Mouse (Mus musculus) heart, embryonic 11.5 days (tissue): ENCODE results near the gene AW011738. TPM values are rescaled to one million over a fixed set of nuclear protein-coding genes. Genes with fewer than 3 reads are reported as not detected.

Experiments
- ATAC-seq: fragments of 200-750 bp; cut with Nextera tagmentation; replicated peaks from 2 replicates; pipeline ENCODE4 v1.8.0; 2017; ENCODE audit warnings: moderate library complexity; ENCODE audit not compliant: insufficient number of reproducible peaks, low FRiP score, low TSS enrichment
- H3K27ac ChIP-seq: fragments of 300-500 bp; sonication (generic); 2 replicates; pipeline ENCODE4 v1.5.1; 2014; ENCODE audit warnings: mild to moderate bottlenecking, low read depth, low read length
- H3K27me3 ChIP-seq: fragments of 300-500 bp; sonication (generic); 2 replicates; pipeline ENCODE4 v1.6.1; 2014; ENCODE audit warnings: mild to moderate bottlenecking, low read length, mixed read lengths; ENCODE audit not compliant: control insufficient read depth, insufficient read depth
- H3K36me3 ChIP-seq: fragments of 300-500 bp; sonication (generic); 2 replicates; pipeline ENCODE4 v1.6.1; 2014; ENCODE audit warnings: mild to moderate bottlenecking, low read length, moderate library complexity, mixed read lengths; ENCODE audit not compliant: control insufficient read depth, insufficient read depth
- H3K4me1 ChIP-seq: fragments of 300-500 bp; sonication (generic); 2 replicates; pipeline ENCODE4 v1.6.1; 2014; ENCODE audit warnings: low read length; ENCODE audit not compliant: control insufficient read depth, insufficient read depth
- H3K4me2 ChIP-seq: fragments of 300-500 bp; sonication (generic); 2 replicates; pipeline ENCODE4 v1.6.1; 2014; ENCODE audit warnings: mild to moderate bottlenecking, moderate library complexity
- H3K4me3 ChIP-seq: fragments of 300-500 bp; sonication (generic); 2 replicates; pipeline ENCODE4 v1.5.1; 2014; ENCODE audit warnings: low read depth, low read length
- H3K9ac ChIP-seq: fragments of 300-500 bp; sonication (generic); 2 replicates; pipeline ENCODE4 v1.6.1; 2014; ENCODE audit warnings: mild to moderate bottlenecking, low read depth, low read length, moderate library complexity
- H3K9me3 ChIP-seq: fragments of 300-500 bp; sonication (generic); replicated peaks from 2 replicates; pipeline ENCODE4 v1.6.1; 2016; ENCODE audit warnings: low read length; ENCODE audit not compliant: control insufficient read depth
- WGBS: fragments of 180-500 bp; shearing (Covaris S2); extraction: QIAGEN DNeasy Blood & Tissue Kit; methylation state at CpG from one replicate; pipeline ENCODE4 v1.1.7; 2014; ENCODE audit not compliant: insufficient replicate concordance; 5-methylcytosine and 5-hydroxymethylcytosine counted together
- polyA plus RNA-seq: library from polyadenylated mRNA; unstranded; fragments of >200 nt; fragmentation: Nextera tagmentation; extraction: Ambion mirVana; gene quantifications from 2 replicates; pipeline ENCODE4 v1.2.1, GENCODE M21; 2014

The AW011738 gene
- polyA plus RNA-seq, 1 experiment from 2014 or later = 0.70 TPM

GRCm38 (mm10) chr4:156195927-156196870, 6.9 kb upstream of the AW011738 start:
- Histone ChIP-seq H3K4me2 (peak overlapping the region; percentile 95), H3K36me3 (no peaks in the 10 kb centered on the region), H3K4me1 (peaks cover 40% of the 10 kb centered on the region), H3K4me3 (peak overlapping the region; percentile 93), H3K9ac (peak overlapping the region; percentile 89), H3K27me3 (no peaks in the 10 kb centered on the region), H3K9me3 (no peaks in the 10 kb centered on the region), H3K27ac (peak overlapping the region; percentile 97)
- ATAC-seq = no peak
- WGBS = 2% methylated on average over 35 of the region's 35 CpGs

- H3K27ac ChIP-seq = peak within 1 kb of the TSS; percentile 97
- H3K9me3 ChIP-seq = no peaks in the 10 kb centered on the region
- peak within 1 kb of the TSS; percentile 89 for H3K9ac ChIP-seq
- peak within 1 kb of the TSS; percentile 93 for H3K4me3 ChIP-seq
- H3K4me1 ChIP-seq = peaks cover 42% of the 10 kb centered on the region
- peak within 1 kb of the TSS; percentile 95 for H3K4me2 ChIP-seq
- no peaks in the 10 kb centered on the region for H3K27me3 ChIP-seq
- under 1% methylated on average over 37 of the region's 88 CpGs for WGBS
- H3K36me3 ChIP-seq = no peaks in the 10 kb centered on the region
- peak; percentile 85 for ATAC-seq
Measured at GRCm38 (mm10) chr4:156197131-156197828, 5.8 kb upstream of the AW011738 start, which contains the start of gene Agrn. TSS of gene Agrn (minus strand) at chr4:156197488.

GRCm38 (mm10) chr4:156197829-156198205, 5.3 kb upstream of the AW011738 start:
- ATAC-seq = peak; percentile 89
- Histone ChIP-seq H3K9ac (peak overlapping the region; percentile 70), H3K36me3 (no peaks in the 10 kb centered on the region), H3K9me3 (no peaks in the 10 kb centered on the region), H3K27me3 (no peaks in the 10 kb centered on the region), H3K4me1 (peaks cover 42% of the 10 kb centered on the region), H3K4me2 (peak overlapping the region; percentile 95), H3K4me3 (peak overlapping the region; percentile 93), H3K27ac (peak overlapping the region; percentile 97)
- under 1% methylated on average over 26 of the region's 26 CpGs for WGBS

DNA sequence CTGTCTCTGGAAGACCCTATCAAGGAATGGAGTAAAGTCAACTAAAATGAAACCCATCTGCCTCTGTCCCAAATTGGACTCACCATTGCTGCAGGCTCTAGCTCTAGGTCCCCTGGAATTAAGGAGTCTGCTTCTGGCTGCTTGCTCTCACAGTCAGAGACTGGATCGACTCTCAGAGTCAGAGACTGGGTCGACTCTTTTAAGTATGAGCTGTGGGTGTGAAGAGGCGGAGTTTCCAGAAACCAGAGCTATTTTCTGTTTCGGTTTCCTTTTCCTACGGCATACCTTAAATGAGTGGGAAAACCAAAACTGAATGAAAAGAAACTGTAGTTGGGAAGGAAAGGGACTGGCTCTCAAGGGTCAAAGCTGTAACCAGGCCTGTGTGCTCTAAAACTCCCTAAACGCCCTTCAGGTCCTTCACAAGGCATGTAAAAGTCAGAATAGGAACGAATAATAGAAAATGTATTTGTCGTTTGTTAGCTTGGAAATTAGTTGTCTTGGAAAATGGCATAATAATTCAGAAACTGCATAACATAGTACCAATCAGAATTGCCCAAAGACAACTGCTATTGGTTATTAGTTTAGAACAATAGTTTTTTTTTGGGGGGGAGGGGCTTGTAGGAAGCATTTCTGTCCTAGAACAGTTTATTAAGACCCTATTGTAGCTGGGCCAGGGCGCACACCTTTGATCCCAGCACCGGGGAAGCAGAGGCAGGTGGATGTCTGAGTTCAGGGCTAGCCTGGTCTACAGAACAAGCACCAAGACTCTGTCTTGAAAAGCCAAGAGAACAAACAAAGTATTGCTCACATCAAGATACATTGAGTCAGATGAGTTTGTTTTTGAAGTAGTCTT, 2.3 kb upstream of the AW011738 start, which contains the start of gene Isg15:
Gene Isg15, minus strand, starts transcription at position 196 of the 853 bp plus-strand sequence.
- ATAC-seq = no peak
- Histone ChIP-seq H3K9ac (no peak within 1 kb of the TSS), H3K9me3 (no peaks in the 10 kb centered on the region), H3K27me3 (peaks cover 15% of the 10 kb centered on the region), H3K27ac (no peak within 1 kb of the TSS), H3K4me2 (peak within 1 kb of the TSS; percentile 35), H3K36me3 (no peaks in the 10 kb centered on the region), H3K4me1 (peaks cover 22% of the 10 kb centered on the region), H3K4me3 (no peak within 1 kb of the TSS)
- 51% methylated on average over 10 of the region's 10 CpGs for WGBS

GRCm38 (mm10) chr4:156202462-156202893, 626 bp upstream of the AW011738 start:
- peak; percentile 57 for ATAC-seq
- peak overlapping the region; percentile 81 for H3K9ac ChIP-seq
- H3K36me3 ChIP-seq = no peaks in the 10 kb centered on the region
- peaks cover 15% of the 10 kb centered on the region for H3K27me3 ChIP-seq
- no peaks in the 10 kb centered on the region for H3K9me3 ChIP-seq
- 13% methylated on average over 12 of the region's 12 CpGs for WGBS
- peak overlapping the region; percentile 84 for H3K27ac ChIP-seq
- peak overlapping the region; percentile 98 for H3K4me2 ChIP-seq
- peak overlapping the region; percentile 67 for H3K4me3 ChIP-seq
- peaks cover 18% of the 10 kb centered on the region for H3K4me1 ChIP-seq

DNA sequence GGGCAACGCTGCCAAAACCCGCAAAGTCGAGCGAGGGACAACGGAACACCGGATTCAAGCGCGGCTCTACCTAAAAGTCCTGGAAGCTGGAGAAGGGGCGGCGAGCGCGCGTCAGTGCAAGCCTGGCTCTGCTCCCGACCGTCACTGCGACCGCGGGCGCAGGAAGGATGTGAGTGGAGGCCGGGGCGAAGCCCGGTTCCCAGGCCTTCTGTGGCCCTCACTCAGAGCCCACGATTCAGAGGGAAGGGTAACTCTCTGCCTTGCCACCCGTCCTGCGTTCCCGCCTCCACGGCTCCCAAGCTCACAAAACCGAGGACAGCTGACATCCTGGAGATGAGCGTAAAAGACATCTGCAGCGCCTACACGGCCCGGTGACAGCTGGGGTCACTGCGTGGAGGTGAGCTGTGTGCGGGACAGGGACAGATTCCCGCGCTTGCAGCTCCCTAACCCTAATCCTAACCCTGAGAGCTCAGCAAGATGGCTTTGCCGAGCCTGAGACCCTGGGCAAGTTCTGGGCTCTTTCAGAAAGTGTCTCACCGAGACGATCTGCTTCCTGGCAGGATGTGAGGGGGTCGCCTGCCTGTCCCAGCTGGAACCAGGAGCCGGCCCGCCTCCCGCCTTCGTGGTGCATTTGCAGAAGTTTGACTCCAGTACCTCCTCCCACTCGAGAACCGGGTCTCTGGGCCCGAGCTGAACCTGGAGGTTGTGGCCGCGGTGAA, 468 bp downstream of the AW011738 start:
- H3K4me3 ChIP-seq = peak overlapping the region; percentile 67
- peaks cover 18% of the 10 kb centered on the region for H3K4me1 ChIP-seq
- H3K4me2 ChIP-seq = peak overlapping the region; percentile 98
- H3K36me3 ChIP-seq = no peaks in the 10 kb centered on the region
- no peaks in the 10 kb centered on the region for H3K9me3 ChIP-seq
- peaks cover 15% of the 10 kb centered on the region for H3K27me3 ChIP-seq
- H3K27ac ChIP-seq = peak overlapping the region; percentile 84
- under 1% methylated on average over 49 of the region's 49 CpGs for WGBS
- ATAC-seq = 0 out of 2 replicates have a peak, but pooled peaks have one; percentile 16
- peak overlapping the region; percentile 81 for H3K9ac ChIP-seq

- Histone ChIP-seq H3K4me1 (0 out of 2 replicates have a peak, but pooled peaks cover 3% of the 10 kb centered on the region), H3K27me3 (peaks cover 9% of the 10 kb centered on the region; the same call in 1 of the 2 replicates), H3K9me3 (no peaks in the 10 kb centered on the region), H3K36me3 (no peaks in the 10 kb centered on the region), H3K27ac (no peak overlapping the region), H3K4me3 (no peak overlapping the region), H3K4me2 (no peak overlapping the region), H3K9ac (no peak overlapping the region)
- no peak for ATAC-seq
- WGBS = 88% methylated on average over 4 of the region's 4 CpGs
Measured at GRCm38 (mm10) chr4:156208872-156209271, 5.8 kb downstream of the AW011738 start.
